Mouse (Mus musculus): ENCODE results near the gene Macrod1.

DNA sequence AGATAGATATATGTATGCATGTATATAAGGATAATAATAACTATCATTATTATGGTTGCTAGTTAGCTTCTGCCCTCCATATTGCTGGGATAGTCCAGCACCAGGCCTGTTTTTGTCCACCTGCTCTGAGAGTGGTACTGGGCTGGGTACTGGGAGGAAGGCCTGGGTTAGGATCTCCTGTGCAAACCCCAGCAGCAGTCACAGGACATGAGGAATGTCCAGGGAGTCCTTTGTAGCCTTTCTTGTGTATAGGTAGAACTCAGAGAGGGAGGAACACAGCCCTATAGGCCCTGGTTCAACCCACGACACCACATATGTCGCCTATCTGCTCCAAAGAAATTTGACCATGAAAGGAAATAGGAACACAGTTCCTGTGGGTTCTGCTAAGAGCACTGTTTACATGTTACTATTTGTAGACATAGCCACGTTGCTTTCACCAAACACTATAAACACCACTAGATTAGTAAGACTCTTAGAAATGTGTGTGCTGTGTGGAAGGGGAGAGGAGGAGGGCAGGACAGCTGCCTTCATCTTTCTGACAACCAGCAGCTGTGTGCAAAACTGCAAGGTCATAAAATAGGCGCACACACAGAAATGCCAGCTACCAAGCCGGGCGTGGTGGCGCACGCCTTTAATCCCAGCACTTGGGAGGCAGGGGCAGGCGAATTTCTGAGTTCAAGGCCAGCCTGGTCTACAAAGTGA lies 49.6 kb upstream of the Macrod1 start:
- TF ChIP-seq CTCF (IDR thresholded peaks at IDR 0.05) (no peak), EP300 (IDR thresholded peaks at IDR 0.05) (no peak)

Data from lung, postnatal 0 days (tissue).